Mouse (Mus musculus): ENCODE data around the gene Foxb2.

- no peak for TF ChIP-seq CTCF (conservative IDR thresholded peaks at IDR 0.05; ENCODE audit: low read length)
- no peak for TF ChIP-seq POU5F1 (IDR thresholded peaks at IDR 0.05; ENCODE audit: borderline replicate concordance, low read length)
- no peak for TF ChIP-seq NANOG (IDR thresholded peaks at IDR 0.05; ENCODE audit: borderline replicate concordance, low read length)
Observed at GRCm38 (mm10) chr19:16868534-16868933, 5.1 kb downstream of the Foxb2 start.
